Mouse (Mus musculus) CH12.LX (cell line): Measurements from ENCODE around the gene Eml1. TPM values are rescaled to one million over a fixed set of nuclear protein-coding genes. Genes with fewer than 3 reads are reported as not detected.

Source experiments
- DNase-seq: peaks from one replicate; pipeline ENCODE4 v3.0.0-alpha.2; 2013; ENCODE audit errors: extremely low read depth
- H3K27ac ChIP-seq: 2 replicates; pipeline ENCODE4 v1.5.1; 2012; ENCODE audit warnings: low read depth, mild to moderate bottlenecking, control low read depth, moderate library complexity; ENCODE audit not compliant: insufficient read depth
- H3K27me3 ChIP-seq: replicated peaks from 2 replicates; pipeline ENCODE3; 2012; ENCODE audit warnings: inconsistent platforms
- H3K36me3 ChIP-seq, 2 experiments: replicated peaks in 1 of 2; 2 replicates each; pipeline versions ENCODE3 to v1.6.1; 2012; ENCODE audit warnings: inconsistent platforms in 1 of 2, low read length in 1 of 2, mild to moderate bottlenecking in 1 of 2, mixed read lengths in 1 of 2, moderate library complexity in 1 of 2; ENCODE audit not compliant: control insufficient read depth in 1 of 2, insufficient read depth in 1 of 2
- H3K4me1 ChIP-seq, 2 experiments: 2 replicates each; pipeline ENCODE4 v1.6.1; 2012; ENCODE audit warnings: inconsistent platforms in 1 of 2, moderate library complexity in 1 of 2; ENCODE audit not compliant: insufficient read depth in 2 of 2, control insufficient read depth in 1 of 2
- H3K4me2 ChIP-seq: 2 replicates; pipeline ENCODE4 v1.6.1; 2012; ENCODE audit warnings: low read depth, mild to moderate bottlenecking, control low read depth; ENCODE audit not compliant: poor library complexity, insufficient read depth, severe bottlenecking
- H3K4me3 ChIP-seq, 3 experiments: fragments of 150-350 bp in 1 of 3; sonication (generic) in 1 of 3; replicated peaks in 1 of 3; 2 replicates each; pipeline versions ENCODE3 to v1.5.1; 2011 to 2012; ENCODE audit warnings: low read depth in 2 of 3, low read length in 2 of 3, mild to moderate bottlenecking in 2 of 3, moderate library complexity in 2 of 3, control low read depth in 1 of 3, improper control_type of control experiment in 1 of 3, inconsistent platforms in 1 of 3, mixed read lengths in 1 of 3; ENCODE audit not compliant: poor library complexity in 1 of 3
- H3K79me2 ChIP-seq: replicated peaks from 2 replicates; pipeline ENCODE4 v1.6.1; 2012; ENCODE audit warnings: mild to moderate bottlenecking, moderate library complexity; ENCODE audit not compliant: control insufficient read depth, poor library complexity, insufficient read depth, severe bottlenecking; ENCODE audit errors: extremely low read depth
- H3K9ac ChIP-seq: 2 replicates; pipeline ENCODE4 v1.6.1; 2012; ENCODE audit warnings: low read depth, mild to moderate bottlenecking, control low read depth, moderate library complexity; ENCODE audit not compliant: insufficient read depth
- H3K9me3 ChIP-seq: replicated peaks from 2 replicates; pipeline ENCODE3; 2012; ENCODE audit warnings: low read length, inconsistent platforms, mixed read lengths
- CHD2 ChIP-seq: IDR thresholded peaks from 2 replicates; pipeline ENCODE4 v1.6.1; 2011; ENCODE audit warnings: low read length, improper control_type of control experiment
- CTCF ChIP-seq, 2 experiments: IDR thresholded peaks in 1 of 2; conservative IDR thresholded peaks in 1 of 2; 2 replicates each; pipeline ENCODE4 v1.5.1; 2011 to 2012; ENCODE audit warnings: low read depth in 2 of 2, low read length in 2 of 2, improper control_type of control experiment in 1 of 2, inconsistent platforms in 1 of 2, mild to moderate bottlenecking in 1 of 2, moderate library complexity in 1 of 2
- E2F4 ChIP-seq: IDR thresholded peaks from 2 replicates; pipeline ENCODE4 v1.6.1; 2011; ENCODE audit warnings: low read depth, low read length, improper control_type of control experiment; ENCODE audit not compliant: insufficient replicate concordance
- ELF1 ChIP-seq: IDR thresholded peaks from 2 replicates; pipeline ENCODE4 v1.6.1; 2014; ENCODE audit warnings: low read depth, mild to moderate bottlenecking, inconsistent platforms, low read length, improper control_type of control experiment
- ETS1 ChIP-seq: conservative IDR thresholded peaks from 2 replicates; pipeline ENCODE4 v1.6.1; 2012; ENCODE audit warnings: low read depth, mild to moderate bottlenecking, inconsistent platforms, low read length, improper control_type of control experiment, moderate library complexity
- IRF4 ChIP-seq: IDR thresholded peaks from 2 replicates; pipeline ENCODE4 v1.6.1; 2014; ENCODE audit warnings: low read depth, mild to moderate bottlenecking, inconsistent platforms, low read length, improper control_type of control experiment
- MYC ChIP-seq: IDR thresholded peaks from 2 replicates; pipeline ENCODE4 v1.6.1; 2011; ENCODE audit warnings: low read depth, mild to moderate bottlenecking, improper control_type of control experiment, low read length
- NRF1 ChIP-seq: IDR thresholded peaks from 2 replicates; pipeline ENCODE4 v1.6.1; 2014; ENCODE audit warnings: low read depth, mild to moderate bottlenecking, inconsistent platforms, low read length, improper control_type of control experiment, moderate library complexity
- RAD21 ChIP-seq: IDR thresholded peaks from 2 replicates; pipeline ENCODE4 v1.6.1; 2011; ENCODE audit warnings: low read depth, mild to moderate bottlenecking, low read length, improper control_type of control experiment, moderate library complexity
- SIN3A ChIP-seq: IDR thresholded peaks from 2 replicates; pipeline ENCODE4 v1.6.1; 2012; ENCODE audit warnings: low read length, improper control_type of control experiment, inconsistent platforms
- SMC3 ChIP-seq: IDR thresholded peaks from 2 replicates; pipeline ENCODE4 v1.6.1; 2011; ENCODE audit warnings: low read depth, low read length, improper control_type of control experiment
- TCF12 ChIP-seq: IDR thresholded peaks from 2 replicates; pipeline ENCODE4 v1.6.1; 2014; ENCODE audit warnings: low read depth, mild to moderate bottlenecking, inconsistent platforms, low read length, improper control_type of control experiment
- UBTF ChIP-seq: IDR thresholded peaks from 2 replicates; pipeline ENCODE4 v1.6.1; 2012; ENCODE audit warnings: low read depth, mild to moderate bottlenecking, inconsistent platforms, low read length, improper control_type of control experiment, moderate library complexity
- dilution Hi-C: fragments of 300-500 bp; cut with MboI; formaldehyde crosslinking; loops from 2 replicates; pipeline ENCODE4 v1.14.3; 2020; ENCODE audit warnings: low sequenced_read_pairs; ENCODE audit not compliant: extremely low pct_unique_long_range_greater_than_20kb, extremely low pct_ligation_motif_present
- in situ Hi-C: fragments of 300-500 bp; cut with MboI; formaldehyde crosslinking; loops from 3 replicates; pipeline ENCODE4 v1.14.3; 2019; ENCODE audit warnings: low sequenced_read_pairs, low pct_ligation_motif_present, low pct_unique_long_range_greater_than_20kb, mixed read lengths
- polyA plus RNA-seq: library from polyadenylated mRNA; unstranded; fragments of >175 nt; gene quantifications from 2 replicates; pipeline ENCODE4 v1.2.1, GENCODE M21; 2012; ENCODE audit warnings: low read depth; ENCODE audit not compliant: insufficient read length
- total RNA-seq, 2 experiments: library from RNA; depleted of rRNA; stranded (reverse); fragments of 300-350 nt in 1 of 2; fragments of >200 nt in 1 of 2; gene quantifications; 2 replicates each; pipeline ENCODE4 v1.2.3; 2012 to 2014

Eml1 gene
- total and polyA plus RNA-seq, 3 experiments = not detected

DNA sequence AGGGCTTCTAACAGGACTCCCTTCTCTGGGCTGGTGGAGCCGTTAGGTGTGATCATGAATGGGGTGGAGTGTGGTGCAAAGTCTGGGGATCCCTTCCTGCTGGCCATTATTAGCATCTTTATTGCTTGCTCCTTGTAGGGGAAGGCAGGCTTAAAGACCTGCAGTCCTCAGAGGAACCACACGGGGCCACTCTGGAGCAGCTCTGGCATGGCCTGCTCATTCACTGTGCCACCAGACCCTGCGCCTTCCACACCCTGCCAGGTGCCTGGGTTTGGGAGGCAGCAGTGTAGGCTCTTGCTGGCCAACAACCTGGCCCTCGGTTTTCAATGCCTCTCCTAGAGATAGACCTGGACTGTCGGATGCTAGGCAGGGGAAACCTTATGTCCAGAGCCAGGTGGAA is 7.0 kb upstream of the Eml1 start:
- H3K9ac ChIP-seq = no peak overlapping the region
- peaks cover 5% of the 10 kb centered on the region for H3K9me3 ChIP-seq
- peak; percentile 50 for DNase-seq
- H3K4me3 ChIP-seq = no peak overlapping the region
- H3K27ac ChIP-seq = no peak overlapping the region
- in situ Hi-C loops (loop anchor here (10.0 kb wide), 1 partner anchor 131 kb away; no protein-coding TSS in a partner anchor), dilution Hi-C loops (no loop called here)
- peaks cover 70% of the 10 kb centered on the region for H3K27me3 ChIP-seq
- TF ChIP-seq SMC3 = peak; percentile 50
- TF ChIP-seq E2F4 = no peak
- TF ChIP-seq CTCF (conservative IDR thresholded peaks at IDR 0.05 in 1 of 2, IDR thresholded peaks at IDR 0.05 in 1 of 2; ENCODE audit: low read depth in 2 of 2, low read length in 2 of 2) = peak; percentile 39 to 50
- no peak for TF ChIP-seq ETS1
- peak; percentile 42 for TF ChIP-seq RAD21
- TF ChIP-seq CHD2 = no peak
- TF ChIP-seq, all 38 proteins: peak for 3
- H3K36me3 ChIP-seq = no peaks in the 10 kb centered on the region
- H3K4me2 ChIP-seq = no peak overlapping the region
- H3K79me2 ChIP-seq = no peaks in the 10 kb centered on the region
- no peaks in the 10 kb centered on the region for H3K4me1 ChIP-seq

DNA sequence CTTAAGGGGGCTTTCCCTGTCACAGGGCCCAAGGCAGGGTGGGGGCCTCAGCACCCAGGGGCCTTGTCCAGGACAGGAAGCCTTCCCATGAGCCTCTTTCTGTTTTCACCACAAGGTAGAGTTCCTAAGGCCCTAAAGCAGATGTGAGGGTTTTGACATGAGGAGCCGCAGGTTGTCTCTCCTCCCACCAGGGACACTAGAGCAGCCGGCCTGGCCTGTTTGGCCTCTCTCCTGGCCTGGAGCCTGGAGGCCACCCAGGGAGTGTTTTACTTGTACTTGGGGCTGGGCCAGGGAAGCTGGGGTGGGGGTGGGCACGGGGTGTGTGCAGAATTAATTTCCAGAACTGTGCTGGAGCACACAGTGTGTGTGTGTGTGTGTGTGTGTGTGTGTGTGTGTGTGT is 5.4 kb upstream of the Eml1 start:
- Histone ChIP-seq H3K9me3 (peaks cover 6% of the 10 kb centered on the region), H3K9ac (no peak overlapping the region), H3K4me1 (no peaks in the 10 kb centered on the region), H3K27ac (no peak overlapping the region), H3K36me3 (no peaks in the 10 kb centered on the region), H3K79me2 (no peaks in the 10 kb centered on the region), H3K27me3 (peaks cover 75% of the 10 kb centered on the region), H3K4me3 (no peak overlapping the region), H3K4me2 (no peak overlapping the region)
- in situ Hi-C loops = loop anchor here (10.0 kb wide), 1 partner anchor 129 kb away; no protein-coding TSS in a partner anchor
- no peak for DNase-seq
- TF ChIP-seq SIN3A (no peak), MYC (no peak), UBTF (no peak), TCF12 (no peak)
- dilution Hi-C loops = no loop called here

DNA sequence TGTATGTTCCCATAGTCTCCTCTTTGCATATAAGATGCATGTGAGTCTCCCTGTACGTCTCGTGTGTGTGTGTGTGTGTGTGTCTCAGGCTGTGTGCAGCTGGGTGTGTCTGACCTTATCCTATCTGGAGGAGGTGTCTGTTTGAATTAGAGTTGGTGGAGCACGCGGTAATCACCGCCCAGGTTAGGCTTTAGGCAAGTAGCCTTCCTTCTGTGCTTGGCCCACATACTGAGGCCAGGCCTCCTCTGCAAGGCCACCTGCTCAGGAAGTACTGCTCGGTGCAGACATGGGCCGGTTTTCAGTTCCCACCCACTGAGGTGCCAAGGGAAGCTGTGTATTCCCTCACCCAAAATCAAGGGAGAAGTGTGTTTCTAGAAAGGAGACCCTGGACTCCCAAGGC is 4.9 kb upstream of the Eml1 start:
- no peaks in the 10 kb centered on the region for H3K4me1 ChIP-seq
- H3K79me2 ChIP-seq = no peaks in the 10 kb centered on the region
- H3K27ac ChIP-seq = no peak overlapping the region
- TF ChIP-seq IRF4 = no peak
- TF ChIP-seq ELF1 = no peak
- TF ChIP-seq NRF1 = no peak
- TF ChIP-seq, all 38 proteins: peak for 0
- Histone ChIP-seq H3K27me3 (peaks cover 75% of the 10 kb centered on the region), H3K36me3 (no peaks in the 10 kb centered on the region), H3K9ac (no peak overlapping the region), H3K9me3 (peaks cover 6% of the 10 kb centered on the region), H3K4me2 (no peak overlapping the region), H3K4me3 (no peak overlapping the region)
- DNase-seq = no peak
- in situ Hi-C loops (loop anchor here (10.0 kb wide), 1 partner anchor 129 kb away; no protein-coding TSS in a partner anchor), dilution Hi-C loops (no loop called here)
